Comparison of ENCODE assay signal across 13 mouse cellular contexts in genomic region chr2:146116726-146117125, GRCm38 (mm10).
"Had no signal": no experiment of that assay in that cellular context is flagged by ENCODE, and none has a peak within 500 bp of the region (broad histone marks: within the 10 kb centered on the region; RNA-seq: fewer than 3 reads in every experiment).

No protein-coding gene starts in this region.

- H3K27ac ChIP-seq: kidney, embryonic 15.5 days; left cerebral cortex, adult 2 months; liver, embryonic 13.5 days; lung, embryonic 15.5 days; midbrain, embryonic 15.5 days had no signal

- H3K36me3 ChIP-seq: kidney, embryonic 15.5 days; liver, embryonic 13.5 days; lung, embryonic 15.5 days; midbrain, embryonic 15.5 days had no signal

- H3K9ac ChIP-seq: kidney, embryonic 15.5 days; liver, embryonic 13.5 days; liver, postnatal 0 days; lung, embryonic 15.5 days; midbrain, embryonic 15.5 days had no signal

- H3K27me3 ChIP-seq: kidney, embryonic 15.5 days; liver, embryonic 13.5 days; lung, embryonic 15.5 days; midbrain, embryonic 15.5 days had no signal

- H3K9me3 ChIP-seq: kidney, embryonic 15.5 days; liver, embryonic 13.5 days; lung, embryonic 15.5 days; midbrain, embryonic 15.5 days had no signal

- H3K4me3 ChIP-seq: kidney, embryonic 15.5 days; left cerebral cortex, adult 2 months; liver, embryonic 13.5 days; lung, embryonic 15.5 days; midbrain, embryonic 15.5 days had no signal

- H3K4me2 ChIP-seq: kidney, embryonic 15.5 days; liver, embryonic 13.5 days; lung, embryonic 15.5 days; midbrain, embryonic 15.5 days had no signal

- H3K4me1 ChIP-seq: liver, embryonic 13.5 days; lung, embryonic 15.5 days; midbrain, embryonic 15.5 days had no signal

- DNase-seq: kidney, adult 2 months; kidney, postnatal 14 days; liver; liver, embryonic 13.5 days; liver, postnatal 0 days; lung, postnatal 14 days; right cerebral cortex, postnatal 25 days; thymus, adult 18-20 months; thymus, postnatal 14 days had no signal

- ATAC-seq: liver, postnatal 0 days had no signal
